Mouse (Mus musculus): ENCODE results near the gene BC005624.
A peak's percentile ranks its signal among the peaks of the same experiment; 100 is the strongest.
"Not testable (repeated sequence)": the region's sequence is repeated elsewhere in the genome, so short reads cannot be mapped to it uniquely, and the experiment has no call there.

BC005624 gene

GRCm38 (mm10) chr2:30967352-30968327, 14.4 kb downstream of the BC005624 start, which contains the start of gene Tor1a:
TSS of gene Tor1a (minus strand) at chr2:30967933.
- DNase-seq, result peak; percentile 95 to 96

DNA sequence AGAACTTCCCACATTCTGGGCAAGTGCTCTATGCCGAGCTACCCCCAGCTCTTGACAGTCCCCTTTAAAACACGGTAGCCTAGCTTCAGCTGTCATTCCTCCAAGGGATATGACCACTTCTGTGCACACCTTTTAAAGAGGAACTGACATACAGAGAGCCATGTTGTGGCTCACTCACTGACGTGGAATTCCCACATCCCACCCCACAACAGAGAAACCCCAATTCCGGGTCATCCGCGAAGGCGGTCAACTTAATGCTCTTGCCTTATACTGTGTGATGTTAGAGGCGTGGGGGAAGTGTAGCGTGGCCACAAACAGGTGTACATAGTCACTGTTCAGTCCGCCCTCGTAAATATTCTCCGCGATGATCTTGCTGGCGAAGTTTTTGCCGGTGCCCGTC, 15.2 kb downstream of the BC005624 start:
- DNase-seq, result peak in 1 of 2 experiments; percentile 31

- no peak for DNase-seq
Observed at GRCm38 (mm10) chr2:30965627-30966026, 16.4 kb downstream of the BC005624 start.

GRCm38 (mm10) chr2:30962570-30963254, 19.3 kb downstream of the BC005624 start:
- no peak for DNase-seq

DNA sequence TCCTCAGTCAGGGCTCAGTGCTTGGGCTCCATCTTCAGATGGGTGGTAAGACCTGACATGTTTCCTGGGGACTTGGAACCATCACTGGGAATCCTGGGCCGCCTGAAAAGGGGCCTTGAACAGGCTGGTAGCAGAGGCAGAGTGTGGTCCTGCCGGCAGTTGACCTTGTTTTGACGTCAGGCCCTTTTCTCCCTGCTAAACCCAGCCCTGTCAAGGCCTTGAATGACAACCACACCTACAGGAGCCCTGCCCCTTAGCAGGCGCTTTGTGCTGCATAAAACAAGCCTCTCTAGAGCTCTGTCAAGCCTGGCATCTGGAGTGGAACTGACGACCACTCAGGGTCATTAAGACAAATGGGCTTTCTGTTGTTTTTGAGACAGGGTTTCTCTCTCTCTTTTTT, 22.1 kb downstream of the BC005624 start:
- DNase-seq, result no peak

GRCm38 (mm10) chr2:30958726-30959125, 23.3 kb downstream of the BC005624 start:
- DNase-seq, result no peak

DNA sequence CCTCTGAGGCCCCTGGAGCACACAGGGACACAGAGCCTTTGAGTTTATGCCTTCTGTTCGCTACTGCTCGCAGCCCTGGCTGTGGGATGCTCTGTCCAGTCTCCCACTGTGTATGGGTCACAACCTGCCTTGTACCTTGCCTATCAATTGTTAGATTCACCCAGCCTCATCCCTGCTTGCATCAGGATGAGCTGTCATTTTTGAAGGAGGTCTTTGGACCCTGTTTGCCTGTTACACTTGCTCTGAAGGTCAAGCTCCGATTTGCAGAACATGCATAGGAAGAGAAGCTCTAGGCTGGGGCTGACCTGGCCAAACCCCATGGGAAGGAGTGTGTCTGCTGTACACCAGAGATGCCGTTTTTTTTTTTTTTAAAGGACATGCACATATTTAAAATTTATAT, 24.5 kb downstream of the BC005624 start:
- no peak for DNase-seq

DNA sequence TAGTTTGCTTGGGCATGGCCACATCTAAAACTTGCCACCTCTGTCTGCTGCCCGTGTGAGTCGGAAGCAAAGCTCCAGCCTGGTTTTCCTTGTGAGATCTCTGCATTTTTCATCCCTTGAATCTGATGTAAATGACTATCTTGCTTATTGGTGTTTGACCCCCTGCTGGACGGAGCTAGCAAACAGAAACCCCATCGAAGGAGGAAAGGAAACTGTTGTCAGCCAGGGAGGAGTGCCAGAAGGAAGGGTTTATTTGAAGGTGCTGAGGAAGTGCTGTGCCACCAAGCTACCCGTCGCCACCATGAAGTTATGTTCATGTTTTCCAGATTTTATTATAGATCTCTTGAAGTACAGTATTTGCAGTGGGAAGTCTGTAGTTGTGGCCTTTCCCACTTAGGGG, 27.2 kb downstream of the BC005624 start:
- no peak for DNase-seq

DNA sequence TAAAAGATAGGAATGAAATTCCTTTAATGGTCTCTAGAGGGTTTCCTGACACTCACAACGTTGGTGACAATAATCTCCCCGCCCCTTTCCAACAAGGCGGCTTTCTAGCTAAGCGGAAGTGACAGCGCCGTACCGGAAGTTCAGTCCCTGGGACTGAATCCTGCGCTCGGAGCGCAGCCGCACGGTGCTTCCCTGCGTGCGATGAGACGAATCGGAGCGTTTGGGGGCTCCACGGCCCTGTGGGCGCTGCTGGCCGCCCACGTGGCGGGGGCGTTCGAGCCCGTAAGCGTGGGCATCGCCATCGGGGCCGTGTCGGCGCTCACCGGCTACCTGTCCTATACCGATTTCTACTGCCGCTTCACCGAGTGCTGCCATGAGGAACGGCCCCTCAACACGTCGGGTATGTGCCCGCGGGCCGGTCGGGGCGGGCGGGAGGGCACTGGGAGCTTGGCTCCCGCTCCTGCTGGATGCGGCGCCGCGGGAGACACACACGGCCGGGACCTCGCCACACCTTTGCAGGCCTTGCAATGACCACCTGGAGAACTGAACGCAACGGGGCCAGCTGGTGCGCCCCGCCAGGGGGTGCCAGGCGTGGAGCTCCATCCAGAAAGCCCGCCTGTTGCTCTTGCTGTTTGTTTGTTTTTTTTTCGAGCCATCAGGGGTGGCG, 29.0 kb downstream of the BC005624 start, which contains the start of gene Tor1b:
Gene Tor1b (plus strand): TSS at position 136 of the 667 bp plus-strand sequence.
- peak; percentile 91 for DNase-seq

GRCm38 (mm10) chr2:30952457-30952823, 29.6 kb downstream of the BC005624 start:
- DNase-seq, result no peak

DNA sequence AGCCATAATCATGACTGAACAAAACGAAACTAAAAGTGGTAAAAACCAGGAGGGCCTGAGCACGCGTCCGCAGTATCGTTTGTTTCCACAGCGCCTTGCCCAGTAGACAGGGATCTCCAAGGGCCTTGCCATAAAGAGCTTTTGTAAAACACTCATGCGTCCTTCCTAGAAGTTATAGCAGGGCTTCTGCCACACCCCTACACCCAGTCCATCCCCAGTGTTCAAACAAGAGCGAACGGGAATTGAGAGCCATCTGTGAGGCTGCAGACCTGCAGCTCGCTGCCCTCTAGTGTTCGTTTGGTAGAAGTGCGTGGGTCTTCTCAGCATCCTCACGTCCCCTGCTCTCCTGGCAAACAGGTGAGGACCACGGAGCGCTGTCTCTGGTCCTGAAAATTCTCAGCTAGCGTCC, 39.4 kb downstream of the BC005624 start:
- peak; percentile 75 to 83 for DNase-seq

DNA sequence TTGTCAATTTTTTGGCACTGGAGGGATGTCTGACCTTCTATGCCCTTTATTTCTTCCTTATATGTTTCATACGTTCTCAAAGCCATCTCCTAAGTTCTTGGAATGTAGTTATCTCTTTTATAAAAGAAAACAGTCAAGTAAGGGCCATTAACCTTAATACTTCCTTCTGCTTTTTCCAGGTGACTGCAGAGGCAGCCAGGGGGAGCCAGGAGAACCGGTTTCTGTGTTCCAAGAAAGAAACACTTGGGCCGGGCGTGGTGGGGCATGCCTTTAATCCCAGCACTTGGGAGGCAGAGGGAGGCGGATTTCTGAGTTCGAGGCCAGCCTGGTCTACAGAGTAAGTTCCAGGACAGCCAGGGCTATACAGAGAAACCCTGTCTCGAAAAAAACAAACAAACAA, 39.9 kb downstream of the BC005624 start:
- DNase-seq, result not testable (repeated sequence)

DNA sequence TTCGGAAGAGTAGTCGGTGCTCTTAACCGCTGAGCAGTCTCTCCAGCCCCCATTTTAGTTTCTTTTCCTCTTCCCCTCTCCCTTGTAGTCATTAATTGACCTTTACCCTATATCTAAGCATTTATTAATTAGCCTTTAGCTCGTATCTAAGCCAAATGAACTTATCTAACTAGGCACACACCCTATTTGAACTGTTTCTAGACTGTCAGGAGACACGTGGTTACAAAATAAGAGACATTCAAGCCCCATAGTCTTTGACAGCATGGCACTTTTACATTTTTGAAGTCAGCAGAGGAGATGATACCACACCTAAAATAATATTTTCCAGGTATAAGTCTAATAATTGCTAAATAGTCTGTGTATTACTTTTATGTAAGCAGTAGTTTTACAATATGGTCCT, 40.4 kb downstream of the BC005624 start:
- no peak for DNase-seq

DNA sequence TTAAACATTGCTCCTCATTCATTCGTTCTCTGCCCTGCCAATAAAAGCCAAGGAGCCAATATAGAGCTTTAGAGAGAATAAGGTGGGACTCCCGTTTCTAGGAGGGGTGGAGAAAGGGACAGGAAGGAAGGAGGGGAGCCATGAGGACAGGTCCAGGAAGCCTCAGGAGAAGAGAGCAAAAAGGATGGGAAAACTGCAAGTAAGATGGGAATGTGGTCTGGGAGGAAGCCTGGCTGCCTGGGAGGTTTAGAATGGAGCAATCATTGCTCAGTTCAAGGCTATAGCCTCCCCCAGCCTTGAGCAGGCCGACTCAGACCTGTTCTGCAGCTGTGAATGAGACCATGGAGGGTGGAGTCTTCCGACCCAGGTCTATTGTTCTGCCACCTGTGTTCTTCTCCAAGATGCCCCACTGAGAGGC, 43.4 kb downstream of the BC005624 start:
- no peak for DNase-seq

- DNase-seq, result no peak
Observed at GRCm38 (mm10) chr2:30937731-30938130, 44.3 kb downstream of the BC005624 start.

DNA sequence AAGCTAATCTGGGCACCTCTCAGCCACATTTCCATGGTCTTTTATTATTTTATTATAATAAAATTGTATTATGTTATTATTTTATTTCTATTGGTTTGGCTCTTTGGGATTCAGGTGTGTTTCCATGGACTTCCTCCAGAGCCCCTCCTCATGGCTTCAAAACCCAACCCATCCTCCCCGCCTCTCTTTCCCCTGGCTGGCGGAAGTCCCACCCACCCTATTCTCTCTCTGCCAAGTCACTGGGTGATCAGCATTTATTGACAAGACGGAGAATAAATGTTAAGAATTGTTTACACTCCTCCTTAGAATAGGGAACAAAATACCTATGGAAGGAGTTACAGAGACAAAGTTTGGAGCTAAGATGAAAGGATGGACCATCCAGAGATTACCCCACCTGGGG, 45.2 kb downstream of the BC005624 start:
- DNase-seq, result no peak

DNA sequence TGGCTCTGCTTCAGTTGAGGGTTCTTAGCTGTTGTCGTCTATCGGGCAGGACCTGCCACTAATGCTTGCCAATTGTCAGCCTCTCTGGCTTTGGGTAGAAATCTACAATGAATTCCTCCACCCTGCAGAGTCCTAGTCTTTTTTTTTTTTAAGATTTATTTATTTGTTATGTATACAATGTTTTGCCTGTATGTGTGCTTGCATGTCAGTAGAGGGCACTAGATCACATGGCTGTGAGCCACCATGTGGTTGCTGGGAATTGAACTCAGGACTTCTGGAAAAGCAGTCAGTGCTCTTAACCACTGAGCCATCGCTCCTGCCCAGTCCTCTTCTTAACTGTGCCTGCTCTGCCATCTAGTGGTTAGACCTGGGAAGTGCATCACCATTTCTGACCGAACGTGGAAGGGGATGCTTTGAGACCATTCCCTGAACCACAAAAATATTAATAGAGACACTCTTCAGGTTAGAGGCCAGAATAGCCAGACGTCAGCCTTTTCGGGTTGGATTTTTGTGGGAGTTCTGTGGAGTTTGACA, 48.0 kb downstream of the BC005624 start:
- peak; percentile 88 to 92 for DNase-seq

DNA sequence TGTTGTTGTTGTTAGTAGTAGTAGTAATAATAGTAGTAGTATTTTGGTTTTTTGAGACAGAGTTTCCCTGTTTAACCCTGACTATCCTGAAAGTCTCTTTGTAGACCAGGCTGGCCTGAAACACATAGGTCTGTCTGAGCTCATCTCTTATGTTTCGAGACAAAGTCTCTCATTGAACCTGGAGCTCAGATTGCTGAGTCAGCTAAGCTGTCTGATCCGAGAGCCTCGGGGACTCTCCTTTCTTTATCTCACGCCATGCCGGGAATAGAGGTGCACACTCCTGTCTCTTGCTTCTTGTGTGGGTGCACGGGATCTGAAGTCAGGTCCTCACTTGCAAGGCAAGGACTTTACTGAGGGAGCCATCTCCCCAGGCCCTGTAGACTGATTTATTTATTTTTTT, 49.0 kb downstream of the BC005624 start:
- no peak for DNase-seq

DNA sequence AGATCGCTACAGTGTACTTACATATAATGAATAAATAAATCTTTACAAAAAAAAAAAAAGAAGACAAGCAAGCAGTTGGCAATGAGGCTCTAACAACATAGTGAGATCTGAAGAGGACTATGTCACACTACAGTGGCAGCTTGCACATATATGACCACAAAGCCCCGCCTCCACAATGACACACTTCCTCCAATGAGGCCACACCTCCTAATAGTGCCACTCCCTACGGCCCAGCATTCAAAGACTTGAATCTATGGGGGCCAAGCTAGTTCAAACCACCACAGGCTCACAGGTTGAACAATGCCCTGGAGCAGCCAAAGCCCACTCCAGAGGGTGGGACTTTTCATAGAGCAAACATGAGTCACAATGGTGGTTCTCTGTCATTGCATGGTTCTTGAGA, 50.1 kb downstream of the BC005624 start:
- DNase-seq, result no peak

GRCm38 (mm10) chr2:30930846-30931245, 51.2 kb downstream of the BC005624 start:
- not testable (repeated sequence) for DNase-seq

DNA sequence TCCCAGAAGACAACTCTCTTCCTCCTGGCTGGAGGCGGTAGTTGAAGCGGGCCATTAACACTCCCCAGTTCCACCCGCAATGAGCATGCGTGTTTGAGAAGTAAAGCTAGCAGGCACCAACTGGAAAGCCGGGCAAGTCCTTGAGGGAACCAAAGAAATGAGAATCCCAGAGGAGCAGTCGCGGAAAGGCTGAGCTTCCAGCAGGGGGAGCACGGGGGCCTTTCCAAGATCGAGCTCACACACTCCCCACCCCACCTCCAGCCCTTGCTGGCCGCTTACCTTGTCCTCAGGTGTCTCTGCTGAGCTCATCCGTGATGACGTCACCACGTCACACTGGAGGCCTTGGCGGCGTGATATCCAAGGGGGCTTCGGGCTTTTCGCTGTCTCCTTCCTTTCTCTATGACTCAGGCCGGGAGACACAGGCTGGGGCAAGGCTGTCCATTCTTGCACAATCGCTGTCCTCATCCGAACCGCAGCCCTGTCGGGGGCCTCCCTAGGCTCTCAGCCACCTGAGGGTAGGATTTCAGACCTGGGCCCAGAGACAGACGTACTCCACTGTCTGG, 52.4 kb downstream of the BC005624 start, which contains the start of gene Ptges:
Gene Ptges (minus strand): TSS at position 381 of the 563 bp plus-strand sequence.
- peak; percentile 89 to 90 for DNase-seq

DNA sequence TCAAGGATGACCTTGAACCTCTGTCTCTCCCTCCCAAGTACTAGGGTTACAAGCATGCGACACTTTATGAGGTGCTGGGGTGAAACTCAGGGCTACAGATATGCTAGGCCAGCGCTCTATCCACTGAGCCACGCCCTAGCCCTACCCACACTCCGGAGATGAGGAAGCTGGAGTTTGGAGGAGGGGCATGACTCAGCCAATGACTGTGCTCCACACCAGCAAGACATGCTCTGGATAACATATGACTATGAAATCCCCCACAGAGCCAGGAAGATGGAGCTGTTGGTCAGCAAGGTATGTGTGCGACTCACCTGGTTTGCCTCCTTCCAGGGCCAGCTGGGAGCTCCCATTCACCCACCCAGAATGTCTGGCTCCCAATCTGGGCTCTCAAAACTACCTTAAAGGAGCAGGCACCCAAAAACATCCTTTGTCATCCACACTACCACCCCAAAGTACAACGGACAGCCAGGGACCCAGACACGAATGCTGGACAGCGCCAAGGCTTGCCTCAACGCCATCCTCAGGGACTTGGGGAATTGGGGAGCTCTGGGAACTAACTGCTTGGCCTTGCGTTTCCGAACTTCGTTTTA, 53.0 kb downstream of the BC005624 start:
- DNase-seq, result no peak

Data from cerebellum, postnatal 10 days (tissue).